Mouse (Mus musculus) hindlimb bud, embryonic 11.5 days (tissue): Measurements from ENCODE around the gene Ppm1m.

Experiments
- DNase-seq: peaks from one replicate; pipeline ENCODE4 v3.0.0-alpha.2; 2012; ENCODE audit warnings: low read depth, low spot score; ENCODE audit errors: extremely low spot score

The Ppm1m gene

DNA sequence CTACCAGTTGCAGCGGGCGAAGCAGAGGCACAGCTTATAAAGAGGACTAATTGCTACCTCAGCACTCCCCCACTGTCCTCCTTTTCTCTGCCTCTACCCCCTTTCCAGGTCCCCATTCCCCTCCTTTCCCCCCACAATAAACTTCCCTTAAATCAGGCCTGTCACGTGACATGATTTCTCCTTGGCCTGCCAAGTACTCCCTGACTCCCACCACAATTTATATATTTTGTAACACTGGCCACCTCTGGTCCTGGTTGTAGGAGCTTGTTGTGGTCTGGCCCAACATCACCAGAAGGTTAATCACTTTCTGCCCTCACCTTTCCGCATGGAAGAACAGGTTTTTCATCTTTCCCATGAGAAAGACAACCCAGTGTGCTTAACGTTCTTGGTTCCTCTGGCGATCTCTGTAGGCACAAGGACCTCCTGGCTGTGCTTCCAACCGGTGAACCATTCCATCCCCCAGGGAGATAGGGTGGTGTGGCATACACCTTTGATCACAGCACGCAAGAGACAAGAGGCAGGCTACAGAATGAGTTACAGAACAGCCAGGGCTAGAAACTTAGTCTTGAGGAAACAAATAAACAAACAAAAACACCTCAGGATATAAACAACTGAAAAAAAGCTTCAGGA is 21.5 kb upstream of the Ppm1m start:
- no peak for DNase-seq

DNA sequence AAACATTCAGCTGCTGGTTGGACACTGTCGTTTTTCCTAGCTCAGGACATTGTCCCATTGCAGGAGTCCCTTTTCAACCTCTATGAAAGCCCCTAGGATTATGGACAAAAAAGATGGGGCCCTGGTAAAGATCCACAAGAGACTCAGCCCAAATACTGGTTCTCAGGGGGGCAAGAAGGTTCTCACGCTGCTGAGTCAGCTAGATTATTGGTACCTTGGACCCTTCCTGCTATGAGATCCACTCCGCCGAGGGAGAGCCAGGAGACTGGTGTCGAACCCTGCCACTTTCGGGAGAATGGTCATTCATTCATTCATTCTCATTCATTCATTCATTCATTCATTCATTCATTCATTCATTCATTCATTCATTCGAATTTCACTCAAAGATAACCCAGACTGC is 17.4 kb upstream of the Ppm1m start:
- DNase-seq, result no peak

GRCm38 (mm10) chr9:106215341-106216125 is 16.0 kb upstream of the Ppm1m start:
- no peak for DNase-seq

GRCm38 (mm10) chr9:106212594-106212981 is 13.0 kb upstream of the Ppm1m start:
- DNase-seq, result no peak

GRCm38 (mm10) chr9:106211680-106212593 is 12.4 kb upstream of the Ppm1m start:
- DNase-seq, result peak; percentile 95

- no peak for DNase-seq
These were observed 11.5 kb upstream of the Ppm1m start for GRCm38 (mm10) chr9:106210853-106211609.

GRCm38 (mm10) chr9:106209954-106210353 is 10.4 kb upstream of the Ppm1m start:
- no peak for DNase-seq

GRCm38 (mm10) chr9:106208181-106208580 is 8.6 kb upstream of the Ppm1m start:
- DNase-seq, result no peak

GRCm38 (mm10) chr9:106206515-106206914 is 7.0 kb upstream of the Ppm1m start:
- DNase-seq, result no peak

- DNase-seq, result no peak
These were observed 6.3 kb upstream of the Ppm1m start for GRCm38 (mm10) chr9:106205713-106206290.

DNA sequence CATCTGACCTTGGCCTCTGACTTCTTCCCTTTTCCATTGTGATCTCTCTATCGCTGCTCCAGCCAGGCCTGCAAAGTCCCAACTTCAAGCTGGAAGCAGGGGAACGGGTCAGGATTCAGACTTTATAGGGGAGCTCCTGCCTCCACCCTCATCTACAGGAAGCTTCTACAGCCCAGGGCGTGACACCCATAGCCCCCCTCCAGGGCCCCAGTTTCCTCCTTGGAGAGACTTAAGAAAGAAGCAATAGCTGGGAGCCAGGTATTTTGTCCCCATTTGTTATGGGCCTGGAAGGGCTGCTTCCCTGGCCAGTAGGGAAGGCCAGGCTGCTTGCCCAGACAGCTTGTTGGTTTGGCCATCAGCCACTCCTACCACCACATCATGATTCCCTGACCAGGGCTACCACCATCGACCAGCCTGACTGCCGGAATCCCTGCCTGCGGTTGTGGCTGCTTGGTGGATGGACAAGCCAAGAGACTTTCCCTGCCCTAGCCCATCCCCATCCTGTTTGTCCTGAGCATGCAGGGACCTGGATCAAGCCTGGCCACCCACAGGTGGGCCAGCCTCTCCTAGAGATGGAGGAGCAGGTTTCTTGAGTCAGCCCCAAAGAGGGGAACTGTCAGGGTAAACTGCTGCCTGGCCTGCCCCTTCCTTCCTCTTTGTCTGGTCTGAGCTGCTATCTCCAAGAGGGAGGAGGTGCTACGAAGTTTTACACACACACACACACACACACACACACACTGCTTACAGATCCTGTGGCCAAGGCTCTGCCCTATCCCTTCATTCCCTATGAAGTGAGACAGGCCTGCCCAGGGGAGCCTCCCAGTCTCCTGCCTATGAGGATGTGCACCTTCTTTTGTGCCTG is 4.7 kb upstream of the Ppm1m start:
- no peak for DNase-seq

DNA sequence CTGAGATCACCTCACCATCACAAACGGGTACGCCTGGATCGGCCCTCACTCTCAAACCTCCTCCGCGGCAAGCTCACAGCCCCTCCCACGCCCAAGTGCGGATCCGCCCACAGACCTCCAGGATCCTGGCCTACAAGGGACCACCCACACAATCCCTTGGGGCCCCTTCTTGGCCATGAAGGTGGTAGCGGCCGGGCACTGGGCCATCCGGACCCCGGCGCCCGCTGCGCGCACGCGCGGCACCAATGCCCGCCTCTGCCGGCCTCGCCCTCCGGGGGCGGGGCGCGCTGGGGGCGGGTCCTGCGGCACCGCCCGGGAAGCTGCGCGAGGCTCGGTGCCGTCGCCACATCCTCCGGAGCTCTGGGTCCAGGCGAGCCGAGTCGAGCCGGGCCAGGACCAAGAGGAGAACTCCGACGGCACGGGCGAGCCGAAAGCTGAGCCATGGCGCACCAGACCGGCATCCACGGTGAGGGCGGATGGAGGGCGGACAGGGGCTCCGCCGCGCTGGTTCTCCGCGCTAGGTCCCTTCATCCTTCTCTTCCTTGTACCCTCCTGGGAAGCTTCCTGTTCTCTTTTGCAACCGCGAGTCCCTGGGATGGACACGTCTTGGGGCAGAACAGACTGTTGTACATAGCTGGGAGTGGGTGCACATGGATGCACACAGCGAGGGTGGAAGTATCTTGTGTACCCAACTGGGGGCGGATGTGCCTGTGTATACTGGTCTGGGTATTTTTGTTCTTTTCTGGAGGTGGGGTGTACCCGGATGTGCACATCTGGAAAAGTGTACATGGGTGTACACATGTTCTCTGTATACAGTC is 3.5 kb upstream of the Ppm1m start, which contains the start of gene Twf2:
Twf2 (plus strand) TSS at position 290 of the 818 bp plus-strand sequence.
- DNase-seq, result peak; percentile 64

GRCm38 (mm10) chr9:106201895-106202294 is 2.3 kb upstream of the Ppm1m start:
- no peak for DNase-seq

GRCm38 (mm10) chr9:106198962-106199458 is 536 bp downstream of the Ppm1m start:
- no peak for DNase-seq

GRCm38 (mm10) chr9:106197732-106198131 is 1.8 kb downstream of the Ppm1m start:
- DNase-seq, result no peak

- DNase-seq, result no peak
These were observed 2.3 kb downstream of the Ppm1m start for GRCm38 (mm10) chr9:106197081-106197713.

DNA sequence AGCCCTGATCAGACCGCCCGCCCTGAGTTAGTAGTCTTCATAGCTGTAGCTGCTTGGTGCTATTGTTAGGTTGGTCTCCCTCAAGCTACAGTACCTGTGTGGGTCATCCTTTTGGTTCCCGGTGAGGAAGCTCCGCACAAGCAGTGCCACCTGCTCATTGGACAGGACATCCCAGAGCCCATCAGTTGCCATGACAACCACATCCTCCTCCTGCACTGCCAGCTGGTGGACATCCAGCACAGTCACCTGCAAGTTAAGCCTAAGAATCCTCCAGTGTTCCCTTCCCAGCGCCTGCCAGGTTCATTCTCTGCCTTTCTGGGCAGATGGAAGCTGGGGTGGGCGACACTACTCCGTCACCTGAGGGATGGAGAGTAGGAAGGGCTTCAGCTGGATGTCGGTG is 3.9 kb downstream of the Ppm1m start:
- no peak for DNase-seq
